Mouse (Mus musculus) frontal cortex, postnatal 25 days (tissue): ENCODE measurements around the gene AU040320.

ENCODE experiments used
- DNase-seq, 2 experiments: peaks; one replicate each; pipeline ENCODE4 v3.0.0; 2022; ENCODE audit warnings: low spot score in 2 of 2

AU040320 gene

DNA sequence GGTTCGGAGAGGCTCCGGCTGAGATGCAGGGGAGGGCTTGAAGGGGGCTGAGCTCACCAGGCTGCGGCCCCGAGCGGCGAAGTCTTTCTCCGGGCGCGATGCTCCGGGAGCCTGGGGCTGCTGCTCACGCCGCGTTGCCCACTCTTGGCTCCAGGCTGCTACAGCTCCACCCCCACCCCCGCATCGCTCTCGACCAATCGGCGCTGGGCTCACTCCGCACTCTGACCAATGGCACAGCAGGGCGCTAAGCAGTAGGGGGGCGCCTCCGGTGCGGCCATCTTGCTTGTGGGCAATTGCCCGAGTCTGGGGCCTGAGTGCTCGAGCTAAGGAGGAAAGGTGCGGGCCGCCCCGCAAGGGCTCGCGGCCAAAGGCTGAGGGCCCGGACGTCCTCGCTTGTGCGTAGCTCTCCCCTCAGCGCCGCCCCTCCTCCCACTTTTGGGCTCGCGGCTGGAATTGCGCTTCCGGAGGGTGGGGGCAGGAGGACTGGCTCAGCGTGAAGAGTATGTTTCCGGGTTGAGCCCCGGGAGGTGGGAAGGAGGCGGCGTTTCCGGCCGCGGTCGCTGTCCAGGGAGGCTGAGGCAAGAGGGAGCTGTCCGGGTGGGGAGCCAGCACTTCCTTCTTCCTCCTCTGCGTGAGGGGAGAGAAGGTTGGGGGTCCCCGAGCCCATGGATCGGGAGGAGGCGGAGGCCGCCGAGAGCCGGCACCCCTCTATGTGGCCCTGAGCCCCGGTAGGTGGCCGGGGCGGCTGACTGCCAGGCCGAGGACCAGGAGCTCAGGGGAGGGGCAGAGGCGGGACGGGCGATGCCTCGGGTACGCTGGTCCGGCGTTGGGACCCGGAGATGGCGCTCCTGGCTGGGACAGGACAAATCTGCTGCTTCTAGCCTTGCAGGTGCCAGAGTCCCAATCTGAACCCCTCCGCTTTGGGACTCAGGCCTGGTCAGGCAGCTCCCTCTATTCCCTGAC, at the start of gene AU040320, which contains the start of gene Ncdn:
AU040320 (plus strand) TSS at position 277 of the 963 bp plus-strand sequence.
Ncdn (minus strand) TSS at position 171 of the 963 bp plus-strand sequence.
- peak; percentile 95 to 96 for DNase-seq

DNA sequence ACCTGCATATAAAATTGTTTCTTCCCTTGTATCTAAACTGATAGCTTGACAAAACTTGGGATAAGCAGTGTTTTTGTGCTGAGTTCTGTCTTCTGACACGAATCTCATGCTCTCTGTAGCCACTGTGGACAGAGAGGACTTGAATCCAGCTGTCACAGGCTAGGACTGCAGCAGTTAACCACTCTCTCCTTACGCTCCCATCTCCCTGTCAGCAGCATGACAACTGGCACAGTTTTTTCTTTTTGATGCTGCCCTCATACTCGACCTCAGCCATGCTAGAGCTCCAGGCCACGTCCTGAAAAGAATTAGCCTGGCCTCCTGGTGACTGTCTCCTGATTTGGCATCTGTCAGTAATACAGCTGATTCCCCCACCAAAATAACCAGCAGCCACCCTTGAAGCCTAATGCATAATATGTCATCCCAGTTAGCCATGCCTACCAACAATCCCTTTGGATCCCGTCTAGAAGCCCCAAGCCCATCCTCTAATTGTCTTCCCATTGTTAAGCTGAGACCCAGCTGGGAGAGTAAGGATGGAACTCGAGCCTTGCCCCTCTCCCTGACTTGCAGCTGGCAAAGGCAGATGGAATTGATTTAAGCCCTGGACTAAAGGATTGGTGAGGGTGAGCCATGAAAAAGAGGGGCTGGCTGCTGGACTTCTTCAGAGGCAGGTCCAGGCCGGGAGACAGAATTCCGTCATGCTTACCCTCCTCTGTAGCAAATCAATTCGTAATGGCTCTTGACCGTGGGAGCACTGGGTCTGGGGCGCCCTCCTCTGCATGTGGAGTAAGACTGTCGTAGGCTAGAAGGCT, 46.5 kb upstream of the AU040320 start:
- DNase-seq = no peak

DNA sequence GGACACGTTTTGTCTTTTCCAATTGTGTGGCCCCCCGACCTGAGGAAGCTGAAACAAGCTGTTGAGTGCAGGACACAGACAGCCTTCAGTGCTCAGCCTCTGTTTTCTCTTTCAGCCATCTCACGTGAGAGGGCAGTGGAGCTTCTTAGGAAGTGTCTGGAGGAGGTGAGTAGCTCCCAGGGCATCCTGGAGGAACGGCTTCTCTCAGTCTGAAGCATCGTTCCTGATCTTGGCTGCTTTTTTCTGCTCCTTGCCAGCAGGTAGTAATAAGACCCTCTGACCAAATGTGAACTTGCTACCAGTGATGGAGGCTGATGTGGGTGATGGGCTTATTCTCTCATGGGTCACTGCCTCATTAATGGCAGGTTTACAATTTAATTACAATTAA, 45.9 kb upstream of the AU040320 start:
- DNase-seq = no peak

DNA sequence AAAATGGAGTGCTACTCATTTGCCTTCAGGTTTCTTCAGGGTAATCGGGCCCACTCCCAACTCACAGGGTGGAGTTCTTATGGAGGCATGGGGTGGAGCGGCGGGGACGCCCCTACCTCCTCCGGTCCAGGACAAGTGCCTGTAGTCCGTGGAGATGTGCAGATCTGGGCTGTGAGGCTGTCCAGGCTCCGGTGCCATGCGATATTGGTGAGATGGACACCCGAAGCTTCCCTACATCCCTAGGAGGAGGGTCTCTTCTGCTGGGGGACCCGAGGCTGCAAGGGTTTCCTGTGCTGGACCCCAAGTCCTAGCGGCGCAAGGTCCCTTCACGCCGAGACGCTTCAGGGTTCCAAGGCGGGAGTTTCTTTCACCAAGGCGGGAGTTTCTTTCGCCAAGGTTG, 21.2 kb upstream of the AU040320 start:
- no peak for DNase-seq

DNA sequence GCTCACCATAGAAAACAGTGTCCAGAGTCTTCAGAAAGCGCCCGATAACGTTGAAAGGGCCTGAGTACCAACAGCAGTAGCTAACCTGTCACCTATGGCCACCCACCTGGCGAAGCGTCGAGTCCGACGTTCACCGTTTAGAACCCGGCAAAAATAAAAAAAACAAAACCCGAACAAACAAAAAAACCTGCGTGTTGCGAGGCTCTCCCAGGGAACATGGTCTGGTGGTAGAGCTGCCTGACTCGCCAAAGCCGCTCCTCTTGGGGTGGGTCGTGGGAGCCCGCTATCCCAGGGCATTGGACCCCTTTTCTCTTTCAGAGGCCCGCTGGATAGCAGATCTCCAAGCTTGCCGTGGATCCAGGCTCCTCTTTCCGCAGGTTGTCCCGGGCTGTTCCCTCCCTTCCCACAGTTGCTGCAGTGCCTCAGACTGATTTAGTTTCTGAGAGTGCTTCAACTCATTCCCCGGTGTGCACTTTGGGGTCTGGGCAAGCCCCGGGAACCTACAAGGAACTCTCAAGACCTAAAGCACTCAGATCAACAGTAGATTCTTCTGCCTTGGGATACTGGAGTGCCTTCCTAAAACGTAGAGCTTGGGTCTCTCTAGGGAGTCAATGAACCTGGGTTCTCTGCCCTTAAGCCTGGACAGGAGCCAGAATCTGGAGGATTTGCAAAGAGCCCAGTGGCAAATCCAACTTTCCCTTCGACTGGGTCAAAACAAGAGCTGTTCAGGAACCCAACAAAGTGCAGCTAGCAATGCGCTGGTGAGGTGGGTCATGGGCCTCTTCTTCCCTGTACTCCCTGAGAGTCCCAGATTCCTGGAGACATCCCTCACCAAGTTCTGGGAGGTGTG, 20.6 kb upstream of the AU040320 start:
- no peak for DNase-seq

- DNase-seq = no peak
Measured at GRCm38 (mm10) chr4:126734001-126734603, 19.2 kb upstream of the AU040320 start.

DNA sequence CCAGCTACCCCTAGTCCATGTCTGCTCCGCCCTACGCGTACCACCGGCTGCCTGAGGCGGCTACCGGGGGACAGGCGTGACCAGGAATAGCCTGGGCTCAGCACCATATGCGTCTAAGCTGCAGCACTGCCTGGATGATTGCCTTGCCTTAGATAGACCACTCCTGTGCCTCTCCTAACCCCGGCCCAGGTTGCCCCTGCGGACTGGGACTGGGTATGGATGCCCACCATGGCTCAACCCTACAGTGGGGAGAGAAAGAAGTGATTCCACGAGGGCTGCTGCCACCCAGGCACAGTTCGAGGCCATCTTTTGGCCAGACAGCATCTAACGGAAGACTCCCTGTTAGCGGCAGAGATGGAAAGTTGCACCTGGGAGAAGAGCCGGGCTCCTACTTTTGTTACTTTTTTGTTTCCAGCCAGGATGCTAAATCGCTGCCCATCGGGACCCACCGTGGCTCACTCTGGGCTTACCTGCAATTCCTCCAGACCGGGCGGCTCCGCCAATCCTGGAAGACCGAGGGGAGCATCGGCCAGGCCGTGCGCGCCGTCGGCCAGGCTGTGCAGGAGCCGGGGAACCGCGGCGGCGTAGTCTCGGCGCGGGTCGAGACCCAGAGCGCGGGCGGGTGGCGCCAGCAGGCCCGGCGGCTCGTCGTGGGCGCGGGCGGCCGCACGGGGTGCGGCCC, 18.5 kb upstream of the AU040320 start:
- no peak for DNase-seq

- DNase-seq = no peak
Measured at GRCm38 (mm10) chr4:126735382-126736000, 17.9 kb upstream of the AU040320 start.

DNA sequence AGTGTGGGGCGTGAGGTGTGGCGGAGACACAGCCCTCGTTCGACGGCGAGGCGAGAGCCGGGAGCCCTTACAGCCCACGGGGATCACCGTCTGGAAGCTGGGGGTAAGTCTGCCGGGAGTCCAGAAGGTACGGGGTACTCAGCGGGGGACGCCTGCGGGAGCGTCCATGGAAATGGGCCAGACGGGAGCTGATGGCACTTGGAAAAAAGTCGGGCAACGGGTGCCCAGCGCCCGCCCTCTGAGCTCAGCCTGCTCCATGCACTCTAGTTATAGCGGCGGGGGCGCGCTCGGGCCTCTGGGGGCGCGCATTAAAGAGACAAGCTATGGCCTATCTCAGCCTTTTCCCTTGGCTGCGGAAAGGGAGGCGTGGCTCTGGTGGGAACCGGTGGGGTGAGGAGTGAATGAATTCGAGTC, 17.3 kb upstream of the AU040320 start, which contains the start of gene Tfap2e:
Tfap2e (minus strand) TSS at position 240 of the 414 bp plus-strand sequence.
- DNase-seq = no peak

DNA sequence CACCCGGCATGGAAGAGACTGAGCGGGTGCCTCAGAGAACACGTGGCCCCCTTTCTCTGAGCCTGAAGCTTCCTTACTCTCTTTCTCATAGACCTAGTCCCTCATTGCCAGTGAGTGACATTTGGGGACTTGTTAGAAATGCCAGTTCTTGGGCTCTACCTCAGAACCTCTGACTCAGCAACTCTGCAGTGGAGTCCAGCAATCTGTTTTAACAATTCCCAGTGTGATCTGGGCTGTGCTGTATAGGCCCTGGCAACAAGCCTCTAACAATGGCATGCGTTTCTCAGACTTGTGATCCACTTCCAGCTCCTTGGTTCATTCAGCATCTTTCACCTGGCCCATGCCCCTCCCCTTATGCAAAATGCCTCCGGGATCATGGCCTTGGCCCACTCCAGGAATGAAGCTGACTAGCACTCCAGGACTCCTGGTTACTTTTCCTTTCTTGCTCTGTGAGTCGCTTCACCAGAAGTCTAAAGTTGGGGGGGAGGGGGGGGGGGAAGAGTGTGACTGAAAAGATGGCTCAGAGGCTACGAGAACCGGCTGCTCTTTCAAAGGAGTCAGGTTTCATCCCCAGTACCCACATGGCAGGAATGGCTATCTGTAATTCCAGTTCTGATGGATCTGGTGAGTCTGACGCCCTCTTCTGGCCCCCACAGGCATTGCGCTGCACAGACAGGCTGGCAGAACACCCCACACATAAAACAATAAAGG, 13.2 kb upstream of the AU040320 start:
- no peak for DNase-seq

GRCm38 (mm10) chr4:126741448-126741847, 11.9 kb upstream of the AU040320 start:
- DNase-seq = peak; percentile 64 to 80

GRCm38 (mm10) chr4:126742976-126743375, 10.4 kb upstream of the AU040320 start:
- DNase-seq = no peak

DNA sequence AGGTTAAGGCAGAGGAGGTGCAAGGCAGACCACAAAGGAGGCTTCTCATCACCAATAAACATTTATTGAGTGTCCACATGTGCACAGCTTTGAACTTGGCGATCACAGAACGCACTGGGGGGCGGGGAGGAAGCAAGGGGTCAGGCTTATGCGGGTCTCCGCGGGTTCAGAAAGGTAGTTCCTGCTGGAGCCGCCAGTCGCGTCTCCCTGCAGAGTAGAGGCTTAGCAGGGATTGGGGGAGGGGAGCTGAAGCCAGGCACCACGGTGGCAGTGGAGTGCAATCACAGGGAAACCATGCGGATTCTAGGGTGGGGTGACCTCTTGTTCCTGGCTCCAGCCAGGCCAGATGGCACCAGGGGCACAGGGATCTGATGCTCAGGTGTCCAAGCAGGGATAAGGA, 9.6 kb upstream of the AU040320 start:
- DNase-seq = no peak

GRCm38 (mm10) chr4:126744831-126745230, 8.5 kb upstream of the AU040320 start:
- no peak for DNase-seq

DNA sequence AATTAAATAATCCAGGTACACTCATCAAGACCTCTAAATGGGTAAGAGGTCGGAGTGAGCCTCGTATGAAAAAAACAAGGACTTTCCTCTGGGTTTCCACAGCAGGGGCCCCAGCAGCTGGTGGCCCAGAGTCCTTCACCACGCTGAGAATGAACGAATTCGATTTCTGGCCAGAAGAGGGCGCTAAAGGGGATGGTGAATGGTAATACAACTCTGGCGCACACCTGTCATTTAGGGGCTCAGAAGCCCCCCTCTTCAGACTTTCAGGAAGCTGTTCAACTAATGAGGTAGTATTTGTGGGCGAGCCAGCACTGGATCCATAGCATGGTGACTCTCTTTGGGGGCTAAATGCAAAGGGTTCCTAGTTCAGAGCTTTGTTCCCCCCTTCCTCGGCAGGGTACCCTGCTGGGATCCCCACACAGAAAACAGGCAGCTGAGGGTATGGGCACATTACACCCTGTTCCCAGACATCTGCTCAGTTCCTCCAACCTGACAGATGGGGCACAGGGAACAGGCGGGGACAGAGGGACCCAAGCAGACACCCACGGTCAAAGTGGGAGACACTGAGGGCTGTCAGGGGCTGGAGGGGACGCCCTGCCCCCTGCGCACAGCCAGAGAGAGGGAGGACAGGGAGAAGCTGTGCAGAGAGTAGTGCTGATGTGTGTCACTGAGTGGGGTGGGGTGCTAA, 7.7 kb upstream of the AU040320 start:
- DNase-seq = peak in 1 of 2 experiments; percentile 49

DNA sequence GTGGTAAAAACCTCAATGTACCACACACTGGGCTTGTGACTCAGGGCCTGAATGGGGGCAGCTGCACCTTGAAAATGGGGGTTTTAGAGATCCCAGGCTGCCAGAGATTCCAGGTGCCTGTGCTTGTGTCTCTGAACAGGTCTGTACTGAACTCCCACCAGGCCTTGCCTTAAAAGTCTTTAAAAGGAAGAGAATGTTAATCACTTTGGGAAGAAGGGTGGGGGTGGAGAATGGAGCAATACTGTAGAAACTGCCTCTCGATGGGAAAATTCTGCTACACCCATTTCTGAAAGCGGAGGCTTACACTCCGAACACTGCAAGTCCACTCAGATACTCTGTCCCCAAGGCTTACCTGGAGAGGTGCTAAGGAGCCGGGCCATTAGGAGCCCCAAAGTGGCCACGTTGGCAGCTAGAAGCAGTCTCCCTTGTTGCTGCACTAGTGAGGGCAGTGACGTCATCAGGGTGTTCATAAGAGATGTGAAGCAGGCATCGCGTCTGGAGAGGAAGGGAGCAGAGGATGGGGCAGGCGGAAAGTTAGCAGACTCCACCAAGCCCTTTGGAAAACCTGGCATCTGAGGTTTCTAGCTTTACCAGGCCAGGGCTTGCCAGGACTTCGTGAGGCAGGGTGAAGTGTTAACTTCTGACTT, 7.0 kb upstream of the AU040320 start:
- no peak for DNase-seq

DNA sequence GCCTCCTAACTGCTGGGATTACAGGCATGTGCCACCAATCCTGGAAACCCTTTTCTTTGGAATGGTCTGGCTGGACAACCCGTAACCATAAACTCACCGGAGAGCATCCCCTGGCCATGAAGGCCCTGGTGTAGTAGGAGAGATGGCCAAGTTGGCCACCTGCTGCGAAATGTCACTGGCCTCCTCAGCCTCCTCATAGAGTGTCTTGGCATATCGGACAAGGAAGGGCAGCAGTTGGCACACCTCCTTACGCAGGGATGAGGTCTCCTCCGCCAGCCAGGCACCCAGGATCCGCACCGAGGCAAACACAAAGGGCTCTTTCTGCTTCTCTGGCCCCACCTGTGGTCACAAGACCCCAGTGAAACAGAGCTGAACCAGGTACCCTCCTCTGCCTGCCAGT, 5.0 kb upstream of the AU040320 start:
- DNase-seq = no peak

DNA sequence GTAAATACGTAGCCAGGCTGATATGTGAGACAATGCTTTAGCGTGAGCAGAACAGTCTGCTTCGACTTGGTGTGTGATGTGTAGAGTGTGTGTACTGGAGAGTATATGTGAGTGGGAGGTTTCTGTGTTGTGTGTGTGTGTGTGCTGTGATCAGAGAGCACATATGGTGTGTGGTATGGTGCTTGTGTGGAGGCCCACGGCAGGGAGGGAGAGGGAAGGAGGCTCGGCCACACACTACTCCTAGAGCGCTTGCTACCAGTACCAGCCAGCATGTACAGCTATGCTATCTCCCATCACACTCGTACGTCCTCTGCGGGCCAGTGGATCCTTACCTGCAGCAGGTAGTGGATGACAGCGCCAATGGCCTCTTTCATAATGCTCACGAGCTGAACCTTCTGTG, 3.8 kb upstream of the AU040320 start:
- no peak for DNase-seq
